Mouse (Mus musculus) forebrain, embryonic 14.5 days (tissue): ENCODE measurements around the gene Gm20388. TPM values are rescaled to one million over a fixed set of nuclear protein-coding genes. Genes with fewer than 3 reads are reported as not detected.

Experiments
- ATAC-seq: fragments of 200-750 bp; cut with Nextera tagmentation; 2 replicates; pipeline ENCODE4 v1.8.0; 2017; ENCODE audit warnings: mild to moderate bottlenecking, moderate library complexity
- DNase-seq: peaks from one replicate; pipeline ENCODE4 v3.0.0-alpha.2; 2015; ENCODE audit warnings: low spot score
- H3K27ac ChIP-seq: fragments of 300-500 bp; sonication (generic); 2 replicates; pipeline ENCODE4 v1.5.1; 2014; ENCODE audit warnings: low read depth, mild to moderate bottlenecking, control low read depth, low read length, moderate library complexity
- H3K27me3 ChIP-seq: fragments of 300-500 bp; sonication (generic); replicated peaks from 2 replicates; pipeline ENCODE4 v1.6.1; 2014; ENCODE audit warnings: low read length, control low read depth, mixed read lengths; ENCODE audit not compliant: control insufficient read depth, insufficient read depth
- H3K36me3 ChIP-seq: fragments of 300-500 bp; sonication (generic); 2 replicates; pipeline ENCODE4 v1.6.1; 2014; ENCODE audit warnings: low read length, control low read depth; ENCODE audit not compliant: control insufficient read depth, insufficient read depth
- H3K4me1 ChIP-seq: fragments of 300-500 bp; sonication (generic); 2 replicates; pipeline ENCODE4 v1.6.1; 2014; ENCODE audit warnings: antibody characterized with exemption, low read length, control low read depth; ENCODE audit not compliant: control insufficient read depth, insufficient read depth
- H3K4me2 ChIP-seq: fragments of 300-500 bp; sonication (generic); 2 replicates; pipeline ENCODE4 v1.6.1; 2014; ENCODE audit warnings: mild to moderate bottlenecking, control low read depth, low read length
- H3K4me3 ChIP-seq: fragments of 300-500 bp; sonication (generic); 2 replicates; pipeline ENCODE4 v1.5.1; 2014; ENCODE audit warnings: low read depth, low read length, control low read depth
- H3K9ac ChIP-seq: fragments of 300-500 bp; sonication (generic); 2 replicates; pipeline ENCODE4 v1.6.1; 2014; ENCODE audit warnings: mild to moderate bottlenecking, low read length, control low read depth, moderate library complexity
- H3K9me3 ChIP-seq: fragments of 300-500 bp; sonication (generic); replicated peaks from 2 replicates; pipeline ENCODE4 v1.6.1; 2016; ENCODE audit warnings: low read length, control low read depth, mixed read lengths; ENCODE audit not compliant: control insufficient read depth
- WGBS: fragments of 180-500 bp; shearing (Covaris S2); extraction: QIAGEN DNeasy Blood & Tissue Kit; methylation state at CpG from one replicate; pipeline ENCODE4 v1.1.7; 2014; 5-methylcytosine and 5-hydroxymethylcytosine counted together
- polyA plus RNA-seq: library from polyadenylated mRNA; unstranded; fragments of >200 nt; fragmentation: Nextera tagmentation; extraction: Ambion mirVana; gene quantifications from 2 replicates; pipeline ENCODE4 v1.2.1, GENCODE M21; 2014

Gm20388 gene
- polyA plus RNA-seq, 1 experiment from 2014 or later = 7.4 TPM

DNA sequence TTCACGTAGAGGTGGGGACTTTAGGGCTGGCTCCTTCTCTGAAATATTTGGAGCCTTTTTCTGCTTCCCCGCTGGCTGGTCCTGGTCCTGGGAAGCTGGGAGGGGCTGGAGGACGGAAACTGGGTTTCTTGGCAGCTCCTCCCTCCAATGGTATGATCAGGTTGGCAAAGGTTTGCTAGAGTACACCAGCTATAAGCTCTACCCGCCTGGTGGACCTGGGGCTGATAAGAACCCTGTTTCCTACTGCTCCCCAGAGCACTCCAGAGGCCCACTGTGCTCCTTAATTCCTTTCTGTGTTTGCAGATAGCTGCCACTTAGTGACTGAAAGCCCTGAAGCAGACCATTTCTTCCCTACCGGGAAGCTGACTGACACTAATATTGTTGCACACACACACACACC lies 3765.0 kb downstream of the Gm20388 start:
- no peak overlapping the region for H3K27ac ChIP-seq

DNA sequence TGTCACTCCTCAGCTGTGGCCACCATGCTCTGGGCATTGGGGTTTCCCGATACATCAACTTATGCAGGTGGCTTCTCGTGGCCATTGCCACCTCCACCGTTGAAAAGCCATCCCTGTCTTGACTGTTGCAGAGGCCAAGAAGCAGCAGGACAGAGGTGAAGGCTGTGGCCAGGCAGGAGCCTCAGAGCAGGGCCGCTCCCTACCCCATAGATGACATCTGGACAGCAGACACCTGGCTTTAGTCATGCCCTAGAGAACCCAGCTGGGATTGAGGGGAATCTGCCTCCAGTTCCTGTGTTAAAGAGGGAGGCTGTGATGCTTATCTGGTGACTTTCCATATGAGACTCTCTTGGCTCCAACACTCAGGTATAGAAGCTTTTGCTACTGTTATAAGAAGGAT lies 3767.7 kb downstream of the Gm20388 start:
- Histone ChIP-seq H3K9ac (no peak overlapping the region), H3K4me3 (no peak overlapping the region)

More for the DNA sequence above, 3765.0 kb downstream of the Gm20388 start:
- Histone ChIP-seq H3K27me3 (no peaks in the 10 kb centered on the region), H3K4me3 (no peak overlapping the region), H3K36me3 (no peaks in the 10 kb centered on the region), H3K4me2 (no peak overlapping the region), H3K9ac (no peak overlapping the region), H3K4me1 (no peaks in the 10 kb centered on the region), H3K9me3 (no peaks in the 10 kb centered on the region)
- DNase-seq (no peak), ATAC-seq (no peak)
- 61% methylated on average over 5 of the region's 5 CpGs for WGBS

DNA sequence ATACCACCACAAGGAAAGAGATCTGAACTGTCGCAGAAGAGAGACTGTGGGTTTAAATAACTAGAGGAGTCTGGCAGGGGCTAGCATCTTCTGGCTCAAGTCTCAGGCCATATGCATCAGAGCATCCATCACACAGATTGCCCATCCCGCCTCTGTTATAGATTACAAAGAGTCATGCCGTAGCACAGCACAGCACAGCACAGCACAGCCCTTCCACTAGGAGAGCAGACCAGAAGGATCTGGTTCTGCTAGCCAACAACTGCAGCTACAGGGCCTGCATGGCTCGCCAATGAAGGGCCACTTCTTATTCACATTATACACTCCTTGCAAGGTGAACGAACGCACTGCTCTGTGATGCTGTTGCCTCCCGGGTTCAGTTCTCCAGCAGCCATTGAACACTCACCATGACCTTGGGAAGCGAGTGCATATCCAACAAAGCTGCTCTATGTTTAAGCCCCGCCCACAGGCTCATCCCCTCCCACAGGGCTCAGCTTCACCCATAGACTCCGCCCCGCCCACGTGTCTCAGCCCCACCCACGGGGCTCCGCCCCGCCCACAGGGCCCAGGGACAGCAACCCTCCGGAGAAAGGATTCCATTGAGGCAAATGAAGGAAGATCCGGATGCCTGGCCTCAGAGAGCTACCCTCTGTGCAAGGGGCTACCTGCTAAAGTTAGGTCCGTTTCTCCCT lies 3771.6 kb downstream of the Gm20388 start:
- 0 out of 2 replicates have a peak, but pooled peaks cover 3% of the 10 kb centered on the region for H3K4me1 ChIP-seq
- ATAC-seq = peak; percentile 18; the same call in 1 of the 2 replicates
- H3K4me2 ChIP-seq = no peak overlapping the region
- H3K27me3 ChIP-seq = no peaks in the 10 kb centered on the region
- peak; percentile 47 for DNase-seq
- H3K4me3 ChIP-seq = no peak overlapping the region
- no peaks in the 10 kb centered on the region for H3K36me3 ChIP-seq
- H3K27ac ChIP-seq = no peak overlapping the region
- H3K9me3 ChIP-seq = no peaks in the 10 kb centered on the region
- 18% methylated on average over 18 of the region's 18 CpGs for WGBS
- no peak overlapping the region for H3K9ac ChIP-seq

More for the DNA sequence above, 3767.7 kb downstream of the Gm20388 start:
- DNase-seq = no peak
- Histone ChIP-seq H3K4me2 (no peak overlapping the region), H3K4me1 (0 out of 2 replicates have a peak, but pooled peaks cover 3% of the 10 kb centered on the region), H3K27ac (no peak overlapping the region), H3K36me3 (no peaks in the 10 kb centered on the region), H3K27me3 (no peaks in the 10 kb centered on the region), H3K9me3 (no peaks in the 10 kb centered on the region)
- ATAC-seq = no peak
- 88% methylated on average over 4 of the region's 4 CpGs for WGBS

DNA sequence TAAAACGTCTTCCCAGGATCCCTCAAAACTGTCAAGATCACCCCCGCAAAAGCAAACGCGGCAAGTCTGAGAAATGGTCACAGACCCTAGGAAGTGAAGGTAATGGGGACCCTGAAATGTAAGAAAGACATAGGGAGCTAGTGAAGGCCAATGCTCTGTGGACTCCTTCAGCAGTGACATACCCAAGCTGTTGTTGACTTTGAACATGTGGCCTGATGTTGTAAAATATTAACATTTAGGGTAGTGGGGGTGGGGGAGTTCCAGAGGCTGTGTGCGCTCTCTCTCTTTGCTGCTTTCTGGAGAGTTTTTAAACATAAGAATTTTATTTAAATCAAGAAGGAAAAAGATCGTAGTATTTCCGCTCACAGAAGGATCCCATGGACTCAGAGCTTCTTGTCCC lies 3772.7 kb downstream of the Gm20388 start:
- Histone ChIP-seq H3K27ac (no peak overlapping the region), H3K9me3 (no peaks in the 10 kb centered on the region), H3K36me3 (no peaks in the 10 kb centered on the region), H3K4me2 (no peak overlapping the region), H3K27me3 (no peaks in the 10 kb centered on the region), H3K9ac (no peak overlapping the region), H3K4me3 (no peak overlapping the region), H3K4me1 (0 out of 2 replicates have a peak, but pooled peaks cover 3% of the 10 kb centered on the region)
- ATAC-seq (no peak), DNase-seq (no peak)
- 66% methylated on average over 7 of the region's 7 CpGs for WGBS

DNA sequence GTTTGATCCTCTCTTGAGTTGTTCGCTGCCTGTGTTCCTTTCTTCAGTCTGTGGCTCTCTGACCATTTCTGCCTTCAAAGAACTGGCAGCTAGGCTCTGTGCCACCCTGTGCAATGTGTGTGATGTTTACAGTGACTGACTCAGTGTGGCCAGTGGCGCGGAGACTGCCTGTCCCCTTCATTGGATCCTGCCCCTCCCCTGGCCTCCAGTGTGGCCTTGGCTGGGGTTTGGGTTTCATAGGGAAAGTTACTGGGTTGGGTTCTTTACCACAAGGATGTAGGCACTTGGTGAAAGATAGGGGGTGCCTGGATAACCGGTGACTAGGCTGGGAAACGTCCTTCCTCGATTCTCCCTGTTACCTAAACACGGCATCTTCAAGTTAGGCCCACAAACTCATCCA lies 3774.2 kb downstream of the Gm20388 start:
- no peak for DNase-seq
- H3K27ac ChIP-seq = no peak overlapping the region
- 87% methylated on average over 7 of the region's 7 CpGs for WGBS
- no peaks in the 10 kb centered on the region for H3K27me3 ChIP-seq
- H3K4me3 ChIP-seq = no peak overlapping the region
- 0 out of 2 replicates have a peak, but pooled peaks cover 3% of the 10 kb centered on the region for H3K4me1 ChIP-seq
- H3K9ac ChIP-seq = no peak overlapping the region
- no peak overlapping the region for H3K4me2 ChIP-seq
- H3K36me3 ChIP-seq = no peaks in the 10 kb centered on the region
- no peaks in the 10 kb centered on the region for H3K9me3 ChIP-seq
- ATAC-seq = no peak

DNA sequence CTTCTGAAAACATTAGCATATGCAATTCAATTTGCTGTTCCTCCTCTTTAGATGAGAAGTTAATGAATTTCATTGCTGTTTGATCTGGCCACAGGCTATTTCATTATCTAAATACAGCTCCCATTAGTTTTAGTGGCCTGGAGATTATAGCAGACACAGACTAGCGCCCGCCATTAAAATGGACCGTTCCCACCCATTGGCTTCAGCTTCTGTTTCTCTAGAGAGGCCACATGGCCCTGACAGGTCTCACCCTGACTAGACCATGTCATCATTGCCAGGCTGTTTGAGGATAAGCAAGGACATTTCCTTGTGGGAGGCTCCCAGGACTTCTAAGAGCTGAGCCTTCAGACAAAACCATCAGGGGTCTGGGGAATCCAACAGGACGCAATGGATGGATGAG lies 3774.8 kb downstream of the Gm20388 start:
- H3K36me3 ChIP-seq = no peaks in the 10 kb centered on the region
- no peaks in the 10 kb centered on the region for H3K27me3 ChIP-seq
- no peak overlapping the region for H3K4me2 ChIP-seq
- 0 out of 2 replicates have a peak, but pooled peaks cover 3% of the 10 kb centered on the region for H3K4me1 ChIP-seq
- no peak overlapping the region for H3K27ac ChIP-seq
- DNase-seq = no peak
- no peaks in the 10 kb centered on the region for H3K9me3 ChIP-seq
- WGBS = 81% methylated on average over 4 of the region's 4 CpGs
- ATAC-seq = no peak
- H3K9ac ChIP-seq = no peak overlapping the region
- H3K4me3 ChIP-seq = no peak overlapping the region

DNA sequence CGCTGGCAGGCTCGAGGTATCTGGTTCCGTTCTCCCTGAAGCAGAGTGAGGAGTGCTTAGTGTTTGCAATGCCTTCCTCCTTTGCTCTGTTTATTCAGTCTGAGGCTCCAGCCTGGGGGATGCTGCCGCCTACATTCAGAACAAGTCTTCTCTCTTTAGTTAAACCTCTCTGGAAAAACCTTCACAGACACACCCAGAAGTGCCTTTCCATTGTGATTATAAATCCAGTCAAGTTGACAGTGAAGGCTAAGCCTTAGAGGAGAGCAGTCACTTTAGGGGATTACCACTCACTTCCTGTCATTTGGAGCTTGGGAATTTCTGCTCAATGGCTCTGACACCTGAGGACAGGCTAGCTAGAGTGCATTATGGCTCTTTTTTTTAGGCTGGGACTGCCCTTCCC lies 3777.2 kb downstream of the Gm20388 start:
- no peak overlapping the region for H3K9ac ChIP-seq
- no peak for DNase-seq
- WGBS = 58% methylated on average over 4 of the region's 4 CpGs
- H3K4me1 ChIP-seq = no peaks in the 10 kb centered on the region
- no peak overlapping the region for H3K4me3 ChIP-seq
- no peaks in the 10 kb centered on the region for H3K9me3 ChIP-seq
- ATAC-seq = no peak
- no peak overlapping the region for H3K4me2 ChIP-seq
- no peaks in the 10 kb centered on the region for H3K27me3 ChIP-seq
- no peak overlapping the region for H3K27ac ChIP-seq
- no peaks in the 10 kb centered on the region for H3K36me3 ChIP-seq

DNA sequence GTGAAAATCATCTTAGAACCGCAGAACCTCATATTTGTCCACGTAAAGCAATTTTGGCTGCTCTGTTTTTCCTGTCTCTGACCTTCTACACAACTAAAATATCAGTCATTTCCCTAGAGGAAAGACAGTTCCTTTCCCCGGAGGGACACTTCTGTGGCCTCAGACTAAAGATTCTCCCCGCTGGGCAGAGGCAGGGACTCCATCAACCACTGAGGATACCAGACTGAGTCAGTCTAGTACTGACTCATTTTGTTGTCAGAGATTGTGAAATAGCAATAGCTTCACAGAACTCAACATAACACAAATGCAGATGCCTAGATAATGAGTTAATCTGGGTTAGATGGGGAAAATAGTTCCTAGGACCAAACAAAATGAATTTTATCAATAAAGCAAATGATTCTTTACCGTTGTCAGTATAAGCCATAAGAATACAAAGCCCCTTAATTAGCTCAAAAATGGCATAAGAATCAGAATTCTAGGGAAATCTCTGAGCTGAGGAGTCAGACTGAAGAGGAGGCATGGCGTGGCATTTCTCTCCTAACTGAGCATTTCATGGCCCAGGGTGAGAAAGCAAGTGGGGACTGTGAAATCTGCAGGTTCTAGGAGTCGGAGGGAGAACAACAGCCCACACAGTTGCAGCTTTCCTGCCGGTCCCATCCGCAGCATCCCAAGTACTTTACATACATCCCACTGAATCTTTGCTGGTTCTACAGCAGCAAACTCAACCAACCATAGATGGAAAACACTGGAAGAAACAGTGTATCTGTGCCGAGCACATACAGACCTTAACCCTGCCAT lies 3781.7 kb downstream of the Gm20388 start:
- no peak for ATAC-seq
- DNase-seq = no peak

DNA sequence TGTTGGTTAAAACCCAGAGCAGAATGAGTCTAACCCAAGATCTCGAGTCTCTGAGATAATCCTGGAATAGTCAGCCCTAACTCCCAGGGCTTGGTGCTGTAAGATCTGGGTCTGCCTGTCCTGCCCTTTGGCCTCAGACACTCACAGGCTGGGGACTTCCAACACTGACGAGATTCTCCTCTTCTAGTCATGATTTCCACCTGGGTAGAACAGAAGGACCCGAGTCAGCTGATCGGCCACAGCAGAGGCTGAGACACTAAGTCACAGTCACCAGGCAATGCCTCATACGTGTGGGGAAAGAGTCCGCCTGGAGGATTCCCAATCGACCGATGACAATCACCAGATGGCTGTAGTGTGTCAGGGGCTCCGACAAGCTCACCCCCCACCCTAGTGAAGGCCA lies 3785.5 kb downstream of the Gm20388 start:
- no peak overlapping the region for H3K9ac ChIP-seq
- H3K4me3 ChIP-seq = no peak overlapping the region
- no peaks in the 10 kb centered on the region for H3K36me3 ChIP-seq
- H3K27ac ChIP-seq = no peak overlapping the region
- WGBS = 84% methylated on average over 9 of the region's 9 CpGs
- DNase-seq = no peak
- H3K27me3 ChIP-seq = no peaks in the 10 kb centered on the region
- no peaks in the 10 kb centered on the region for H3K4me1 ChIP-seq
- no peaks in the 10 kb centered on the region for H3K9me3 ChIP-seq
- no peak for ATAC-seq
- no peak overlapping the region for H3K4me2 ChIP-seq

More for the DNA sequence above, 3781.7 kb downstream of the Gm20388 start:
- Histone ChIP-seq H3K4me1 (no peaks in the 10 kb centered on the region), H3K9me3 (no peaks in the 10 kb centered on the region), H3K4me3 (no peak overlapping the region), H3K27me3 (no peaks in the 10 kb centered on the region), H3K9ac (no peak overlapping the region), H3K36me3 (no peaks in the 10 kb centered on the region), H3K4me2 (no peak overlapping the region), H3K27ac (no peak overlapping the region)
- 87% methylated on average over 10 of the region's 10 CpGs for WGBS
